Mouse (Mus musculus) thymus, postnatal 4 days (tissue): ENCODE measurements around the gene Myd88.
"Not testable (repeated sequence)": the region's sequence is repeated elsewhere in the genome, so short reads cannot be mapped to it uniquely, and the experiment has no call there.

ENCODE experiments used
- DNase-seq: peaks from one replicate; pipeline ENCODE4 v3.0.0; 2021

The Myd88 gene

GRCm38 (mm10) chr9:119340909-119341816 lies at the start of gene Myd88:
Gene Myd88, minus strand, starts transcription at chr9:119341411.
- peak; percentile 93 for DNase-seq

GRCm38 (mm10) chr9:119390214-119390613 lies 49.0 kb upstream of the Myd88 start:
- DNase-seq, result no peak

GRCm38 (mm10) chr9:119388956-119389355 lies 47.7 kb upstream of the Myd88 start:
- DNase-seq, result peak; percentile 45

DNA sequence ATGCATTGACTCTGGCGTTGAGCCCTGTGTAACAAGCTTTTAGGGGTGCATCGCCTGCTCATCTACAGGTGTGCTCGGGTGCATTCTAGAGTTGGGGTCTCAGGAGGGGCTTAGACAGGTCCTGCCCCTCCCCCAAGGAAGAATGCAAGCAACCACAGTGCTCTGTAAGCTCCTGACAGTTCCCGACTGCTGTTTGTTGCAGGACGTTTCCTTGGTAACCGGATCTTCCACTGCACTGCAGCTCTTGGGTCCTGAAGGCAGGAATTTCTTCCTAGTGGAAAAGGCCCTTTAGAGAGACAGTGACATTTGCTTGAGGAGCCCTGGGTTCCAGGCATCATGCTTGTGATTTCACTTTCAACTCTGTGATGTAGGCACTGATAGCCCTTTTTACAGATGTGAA lies 41.4 kb upstream of the Myd88 start:
- no peak for DNase-seq

DNA sequence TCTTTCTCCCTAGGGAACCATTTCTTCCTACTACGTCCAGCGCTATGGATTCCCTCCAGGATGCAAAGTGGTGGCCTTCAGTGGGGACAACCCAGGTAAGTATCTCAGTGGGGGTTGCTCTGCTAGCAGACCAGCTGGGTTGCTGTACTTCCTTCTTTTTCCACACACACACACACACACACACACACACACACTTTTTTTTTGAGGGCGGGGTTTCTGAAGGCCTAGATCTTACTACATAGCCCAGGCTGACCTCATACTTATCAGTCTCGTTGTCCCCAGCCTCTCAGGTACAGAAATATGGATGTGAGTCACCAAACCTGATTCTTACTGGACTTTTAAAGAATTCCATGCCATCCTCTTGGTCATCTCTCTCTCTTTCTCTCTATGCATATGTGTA lies 37.0 kb upstream of the Myd88 start:
- DNase-seq, result no peak

DNA sequence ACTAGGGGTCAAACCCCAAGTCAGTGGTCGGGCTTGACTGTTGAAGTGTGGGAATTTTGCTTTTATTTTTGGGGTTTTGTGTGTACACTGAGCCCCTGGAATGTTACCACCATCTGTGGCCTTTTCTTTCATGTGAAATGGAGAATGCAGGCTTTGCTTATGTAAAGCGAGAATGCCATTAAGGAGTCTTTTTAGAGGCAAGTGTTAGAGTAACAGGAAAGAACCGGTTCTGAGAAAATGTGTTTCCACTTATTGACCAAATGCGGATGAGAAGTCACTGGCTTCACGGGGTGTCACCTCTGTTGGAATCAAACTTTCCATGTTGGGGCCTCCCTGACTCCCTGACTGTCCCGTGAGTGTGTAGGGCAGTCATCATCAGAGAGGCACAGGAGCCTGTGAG lies 34.3 kb upstream of the Myd88 start:
- DNase-seq, result no peak

DNA sequence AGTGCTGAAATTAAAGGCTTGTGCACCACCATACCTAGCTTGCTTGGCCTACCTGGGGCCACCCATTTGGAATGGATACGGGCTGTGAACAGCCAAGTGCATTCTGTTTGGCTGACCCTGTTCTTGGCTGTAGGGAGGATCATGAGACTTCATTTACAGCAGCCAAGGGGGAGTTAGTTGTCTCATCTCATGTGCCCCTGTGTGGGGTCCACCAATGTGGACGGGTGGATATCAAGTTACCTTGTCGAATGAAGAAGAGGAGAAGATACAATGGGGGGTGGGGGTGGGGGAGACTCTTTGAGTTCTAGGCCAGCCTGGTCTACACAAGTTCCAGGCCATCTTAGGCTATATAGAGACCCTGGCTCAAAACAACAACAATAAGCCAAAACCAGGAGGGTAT lies 33.8 kb upstream of the Myd88 start:
- no peak for DNase-seq

DNA sequence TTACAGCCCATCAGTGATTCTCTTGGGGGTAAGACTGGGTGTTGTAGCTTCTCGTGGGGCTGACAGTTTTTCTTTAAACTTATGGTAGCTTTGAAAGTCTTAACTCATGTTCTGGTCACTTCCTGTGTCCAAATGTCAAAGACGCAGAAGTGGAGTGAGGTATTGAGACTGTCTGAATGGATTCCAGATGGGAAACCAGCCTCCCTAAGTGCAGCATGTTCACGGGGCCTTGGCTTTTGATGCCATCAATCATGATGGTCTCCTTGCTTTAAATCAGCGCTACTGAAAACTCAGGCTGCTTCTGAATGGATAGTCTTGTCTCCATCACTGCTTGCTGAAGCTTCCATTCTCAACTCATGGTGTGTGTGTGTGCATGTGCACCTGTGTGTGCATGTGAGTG lies 30.0 kb upstream of the Myd88 start:
- no peak for DNase-seq

- DNase-seq, result not testable (repeated sequence)
Observed at GRCm38 (mm10) chr9:119370770-119371169, 29.6 kb upstream of the Myd88 start.

DNA sequence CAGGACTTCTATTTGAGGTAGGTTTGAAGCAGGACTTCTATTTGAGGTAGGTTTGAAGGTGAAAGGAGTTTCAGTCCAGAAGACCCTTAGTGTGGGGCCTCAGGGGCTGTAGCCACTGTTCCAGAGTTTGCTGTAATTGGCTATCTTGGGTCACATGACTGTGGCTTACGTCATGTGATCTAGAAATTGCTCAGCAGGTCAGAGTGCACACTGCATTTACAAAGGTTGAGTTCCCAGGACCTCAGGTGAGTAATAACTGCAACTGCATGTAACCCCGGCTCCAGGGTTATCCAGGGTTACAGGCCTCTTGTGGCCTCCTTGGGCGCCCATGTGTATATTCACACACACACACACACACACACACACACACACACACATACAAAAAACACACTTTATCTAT lies 27.2 kb upstream of the Myd88 start:
- no peak for DNase-seq

DNA sequence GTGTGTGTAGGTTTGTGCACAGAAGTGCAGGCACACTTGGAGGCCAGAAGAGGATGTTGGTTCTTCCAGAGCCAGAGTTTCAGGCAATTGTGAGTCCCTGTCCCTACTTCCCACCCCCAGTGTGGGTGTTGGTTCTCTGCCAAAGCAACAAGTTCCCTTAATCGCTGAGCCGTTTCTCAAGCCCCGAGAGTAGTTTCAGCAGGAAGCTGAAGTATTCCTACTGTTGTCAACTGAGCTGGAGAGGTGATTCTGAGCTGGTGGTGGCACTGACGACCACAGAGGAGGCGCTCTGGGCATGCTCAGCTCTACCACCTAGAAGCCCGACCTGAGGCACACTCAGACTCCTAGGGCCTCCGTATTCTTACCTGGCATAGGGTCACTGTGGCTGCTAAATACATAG lies 24.1 kb upstream of the Myd88 start, which contains the start of gene Slc22a14:
TSS of gene Slc22a14 (minus strand) at position 270 of the 400 bp plus-strand sequence.
- no peak for DNase-seq

DNA sequence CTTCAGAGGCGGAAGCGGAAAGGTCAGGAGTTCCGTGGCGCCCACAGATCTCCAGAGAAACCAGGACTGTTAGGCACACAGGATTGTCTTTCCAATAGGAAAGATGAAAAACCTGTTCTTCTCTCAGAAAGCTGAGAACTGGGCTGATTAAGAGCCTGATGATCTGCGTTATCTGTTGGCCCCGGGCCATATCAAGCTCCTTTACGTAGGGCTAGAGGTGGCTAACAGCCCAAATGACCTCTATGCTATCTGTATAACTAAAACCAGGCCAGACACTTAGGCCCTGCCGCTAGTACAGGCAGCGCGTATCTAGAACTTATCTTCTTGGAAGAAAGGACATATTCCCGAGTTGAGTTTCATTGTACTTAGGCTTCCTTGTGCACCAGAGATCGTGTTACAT lies 22.0 kb upstream of the Myd88 start:
- DNase-seq, result no peak

GRCm38 (mm10) chr9:119361416-119361815 lies 20.2 kb upstream of the Myd88 start:
- no peak for DNase-seq

- DNase-seq, result no peak
Observed at GRCm38 (mm10) chr9:119358058-119358429, 16.8 kb upstream of the Myd88 start.

DNA sequence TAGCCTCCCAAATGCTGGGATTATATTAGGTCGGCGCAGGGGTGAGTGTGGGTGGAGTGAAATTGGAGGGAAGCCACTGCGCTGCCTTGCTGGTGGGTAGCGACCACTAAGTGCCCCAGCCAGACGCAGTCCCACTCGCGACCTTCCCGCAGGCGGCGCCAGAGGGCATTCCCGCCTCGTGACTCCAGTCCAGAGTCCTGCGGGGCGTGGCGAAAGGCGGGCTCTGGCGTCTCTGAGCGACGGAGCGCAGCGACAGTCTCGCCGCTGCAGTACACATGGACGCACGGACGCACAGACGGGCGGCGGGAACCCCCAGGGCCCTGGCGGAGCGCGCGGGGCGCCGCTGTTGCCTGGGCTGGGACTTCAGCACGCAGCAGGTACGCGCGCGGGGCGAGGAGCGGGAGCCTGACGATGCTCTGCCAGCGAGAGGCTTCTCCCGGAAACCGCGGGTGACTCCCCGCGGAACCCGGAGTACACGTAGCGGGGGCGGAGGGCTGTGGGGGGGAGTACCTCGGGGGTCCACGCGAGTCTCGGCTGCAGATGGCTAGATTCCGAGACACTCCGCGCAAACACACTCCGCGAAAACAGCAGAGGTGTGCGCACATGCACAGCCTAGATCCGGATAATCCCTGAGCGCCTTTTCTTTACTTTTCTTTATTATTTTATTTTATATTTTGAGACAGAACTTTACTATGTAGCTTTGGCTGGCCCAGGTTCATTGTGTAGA lies 16.3 kb upstream of the Myd88 start, which contains the start of gene Xylb:
TSS of gene Xylb (plus strand) at position 51 of the 727 bp plus-strand sequence.
- DNase-seq, result peak; percentile 94

DNA sequence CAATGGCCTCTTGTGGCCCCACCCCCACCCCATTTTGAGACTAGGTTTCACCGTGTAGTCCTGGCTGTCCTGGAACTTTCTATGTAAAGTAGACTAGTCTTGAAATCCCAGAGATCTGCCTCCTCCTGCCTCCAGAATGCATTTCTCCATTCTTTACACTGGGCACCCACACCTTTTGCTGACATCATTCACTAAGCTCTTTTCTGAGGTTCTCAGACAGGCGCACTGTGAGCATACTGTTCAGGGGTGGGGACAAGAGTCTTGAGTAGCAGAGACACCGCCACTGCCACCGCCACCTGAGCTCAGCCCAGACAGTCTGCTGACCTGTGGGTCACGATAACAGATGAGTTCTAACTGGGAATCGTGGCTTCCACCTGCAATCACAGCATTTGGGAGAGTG lies 14.7 kb upstream of the Myd88 start:
- no peak for DNase-seq

GRCm38 (mm10) chr9:119353926-119354325 lies 12.7 kb upstream of the Myd88 start:
- no peak for DNase-seq

DNA sequence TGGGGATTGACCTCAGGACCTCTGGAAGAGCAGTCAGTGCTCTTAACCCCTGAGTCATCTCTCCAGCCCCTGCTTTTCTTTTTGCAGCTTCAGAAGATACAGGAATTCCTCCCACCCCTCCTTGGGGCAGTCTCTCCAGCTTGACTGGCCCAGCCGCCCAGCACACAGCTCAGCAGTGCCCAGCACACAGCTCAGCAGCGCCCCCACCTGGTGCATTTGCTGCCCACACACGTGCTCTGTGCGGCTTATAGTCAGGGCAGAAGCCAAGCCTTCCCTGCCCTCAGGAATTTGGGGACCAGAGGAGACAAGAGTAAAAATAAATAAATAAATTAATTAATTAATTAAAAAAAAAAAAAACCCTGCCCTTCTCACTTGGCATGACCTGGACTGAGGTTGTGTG lies 10.8 kb upstream of the Myd88 start:
- DNase-seq, result peak; percentile 90

GRCm38 (mm10) chr9:119350947-119351705 lies 9.9 kb upstream of the Myd88 start:
- DNase-seq, result no peak

DNA sequence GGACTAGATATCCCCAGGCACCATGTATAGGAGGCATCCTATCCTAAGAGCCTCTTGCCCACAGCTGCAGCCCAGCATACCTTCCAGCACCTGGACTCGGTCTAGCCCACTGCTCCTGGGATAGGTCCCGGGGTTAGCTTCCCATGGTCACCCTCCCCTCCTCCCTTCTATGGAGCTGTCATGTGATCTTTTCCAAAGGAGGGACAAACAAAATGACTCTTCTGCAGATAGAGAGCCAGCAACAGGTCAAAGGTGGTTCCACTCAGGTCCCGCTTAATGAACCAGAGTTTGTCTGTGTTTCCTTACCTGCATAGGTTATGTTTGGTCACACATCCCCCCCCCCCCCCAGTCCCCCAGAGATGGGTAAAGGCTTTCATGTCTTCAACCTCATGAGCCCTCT lies 9.3 kb upstream of the Myd88 start:
- no peak for DNase-seq

DNA sequence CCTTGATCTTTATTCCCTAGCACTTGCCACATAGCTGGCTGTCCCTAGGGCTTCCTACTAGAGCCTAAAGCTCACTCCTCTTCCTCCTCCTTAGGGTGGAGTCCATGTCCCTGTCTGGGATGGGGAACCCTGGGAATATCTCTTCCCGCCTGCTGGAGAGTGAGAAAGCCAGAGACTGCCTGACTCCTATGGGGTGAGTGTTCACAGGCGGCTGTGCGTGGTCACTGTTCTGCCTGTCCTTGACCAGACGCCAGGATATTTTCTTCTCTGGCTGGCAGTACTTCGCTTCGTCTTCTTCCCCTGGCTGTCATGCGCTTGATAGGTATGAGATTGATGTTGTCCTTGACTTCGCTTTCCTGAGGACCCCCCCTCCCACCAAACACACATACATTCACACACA lies 5.2 kb upstream of the Myd88 start:
- DNase-seq, result no peak

DNA sequence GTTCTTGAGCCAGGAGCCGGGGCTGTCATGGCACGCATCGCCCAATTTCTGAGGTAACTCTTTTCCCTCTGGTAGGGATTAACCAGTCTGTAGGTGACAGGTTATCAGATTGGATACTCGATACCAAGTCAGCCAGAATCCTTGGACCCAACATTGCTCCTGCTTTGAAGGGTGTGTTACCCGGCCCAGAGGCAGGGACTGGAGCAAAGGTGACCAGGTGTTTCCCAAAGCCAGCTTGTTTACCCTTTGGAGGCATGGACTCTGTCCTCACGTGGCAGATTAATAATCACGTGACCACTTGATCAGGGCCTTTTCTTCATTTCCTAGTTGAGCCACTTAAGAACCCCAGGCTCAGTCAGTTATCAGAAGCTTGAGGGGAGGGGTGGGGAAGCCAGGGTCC lies 1.5 kb upstream of the Myd88 start:
- no peak for DNase-seq

- no peak for DNase-seq
Observed at GRCm38 (mm10) chr9:119340212-119340580, 1.0 kb downstream of the Myd88 start.
